Mouse (Mus musculus) kidney, adult 2 months (tissue): ENCODE data around the gene Ubtd2.

Experiments
- CTCF ChIP-seq: fragments of 200-500 bp; conservative IDR thresholded peaks from 2 replicates; pipeline ENCODE4 v1.5.1; 2011; ENCODE audit warnings: low read depth, mild to moderate bottlenecking, control low read depth, low read length, moderate library complexity, mixed read lengths; ENCODE audit not compliant: insufficient read depth, insufficient read length
- POLR2A ChIP-seq: fragments of 200-500 bp; IDR thresholded peaks from one replicate; pipeline ENCODE4 v1.6.1; 2011; ENCODE audit warnings: low read depth, low read length, control low read depth

- TF ChIP-seq POLR2A, result no peak
- TF ChIP-seq CTCF, result no peak
These were observed 19.6 kb upstream of the Ubtd2 start for GRCm38 (mm10) chr11:32435410-32436060.
